Comparison of ENCODE assay signal across 11 mouse cellular contexts in the genomic region with DNA sequence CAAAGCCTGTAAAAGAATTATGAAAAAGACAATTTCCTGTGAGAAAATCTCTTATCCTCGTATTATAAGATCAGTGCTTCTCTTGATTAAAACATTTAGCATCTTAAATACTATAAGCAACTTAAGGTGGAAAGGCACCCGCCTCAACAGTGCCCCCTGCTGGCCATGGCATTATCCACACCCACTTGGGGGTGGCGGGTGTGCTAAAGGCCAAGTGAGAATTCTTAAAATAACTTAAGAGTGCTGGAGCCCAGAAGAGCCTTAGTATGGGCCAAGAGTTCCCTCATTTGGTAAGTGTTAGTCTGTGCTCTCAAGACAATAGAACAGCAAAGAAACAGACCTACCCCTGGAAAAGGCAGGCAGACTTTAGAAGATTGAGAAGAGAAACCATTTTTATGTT. TPM values are rescaled to one million over a fixed set of nuclear protein-coding genes. Genes with fewer than 3 reads are reported as not detected.
DNase-seq lines count a peak whose midpoint lies in the region; ATAC-seq and TF ChIP-seq lines count a peak whose summit lies in the region.
"Had no signal": no experiment of that assay in that cellular context is flagged by ENCODE, and none has a peak within 500 bp of the region (broad histone marks: within the 10 kb centered on the region; RNA-seq: fewer than 3 reads in every experiment).

No protein-coding gene starts in this region.

- no peak overlapping the region for H3K27ac ChIP-seq in kidney, embryonic 16.5 days (ENCODE audit: low read length)
- no peak overlapping the region for H3K27ac ChIP-seq in MEL (ENCODE audit: control insufficient read depth, low read depth, low read length)
- no peak overlapping the region for H3K27ac ChIP-seq in olfactory bulb, adult 2 months (ENCODE audit: insufficient read depth, low read depth, low read length)
- H3K27ac ChIP-seq in midbrain, embryonic 16.5 days (ENCODE audit: low read length): no peak overlapping the region

- TF ChIP-seq POLR2A in MEL (IDR thresholded peaks at IDR 0.05; ENCODE audit: control insufficient read depth in 1 of 2, insufficient read depth in 1 of 2, low read depth in 1 of 2, low read length in 2 of 2, poor library complexity in 1 of 2): no peak
- TF ChIP-seq POLR2A in olfactory bulb, adult 2 months (IDR thresholded peaks at IDR 0.05; ENCODE audit: insufficient read depth, low read depth, low read length): no peak

- no peaks in the 10 kb centered on the region for H3K79me2 ChIP-seq in MEL (ENCODE audit: control insufficient read depth, insufficient read depth, low read length, poor library complexity)

- no peaks in the 10 kb centered on the region for H3K36me3 ChIP-seq in kidney, embryonic 16.5 days (ENCODE audit: insufficient read depth, low read length)
- H3K36me3 ChIP-seq in MEL (ENCODE audit: control insufficient read depth in 1 of 2, insufficient read depth in 2 of 2, low read length in 2 of 2): no peaks in the 10 kb centered on the region
- H3K36me3 ChIP-seq in midbrain, embryonic 16.5 days (ENCODE audit: control insufficient read depth, insufficient read depth, low read length): no peaks in the 10 kb centered on the region

- TF ChIP-seq CTCF in MEL (IDR thresholded peaks at IDR 0.05 in 2 of 3, conservative IDR thresholded peaks at IDR 0.05 in 1 of 3; ENCODE audit: control insufficient read depth in 1 of 3, insufficient read depth in 1 of 3, low read depth in 2 of 3, low read length in 3 of 3, poor library complexity in 1 of 3, severe bottlenecking in 1 of 3): peak; percentile 80 to 89 (median 84)
- TF ChIP-seq CTCF in olfactory bulb, adult 2 months (IDR thresholded peaks at IDR 0.05; ENCODE audit: insufficient read depth, low read depth, low read length): peak; percentile 55; the same call in 1 of the 2 replicates

- H3K4me2 ChIP-seq in kidney, embryonic 16.5 days (replicated peaks; ENCODE audit: low read depth, low read length): no peak overlapping the region
- H3K4me2 ChIP-seq in midbrain, embryonic 16.5 days (ENCODE audit: low read length): no peak overlapping the region

- TF ChIP-seq RAD21 in MEL (IDR thresholded peaks at IDR 0.05; ENCODE audit: low read depth, low read length): no peak

- peak; percentile 57 for DNase-seq in kidney, postnatal 10 days
- DNase-seq in MEL (ENCODE audit: low read depth, low spot score): peak; percentile 70
- peak; percentile 40 for DNase-seq in c-Kit-positive CD71-positive TER-119-positive erythroid progenitor cells, embryonic 14.5 days (ENCODE audit: low spot score)
- no peak for DNase-seq in cerebellum, adult 8-10 months

- peaks cover 30% of the 10 kb centered on the region for H3K4me1 ChIP-seq in kidney, embryonic 16.5 days (ENCODE audit: insufficient read depth, low read length)
- no peaks in the 10 kb centered on the region for H3K4me1 ChIP-seq in MEL (ENCODE audit: control insufficient read depth in 1 of 2, insufficient read depth in 2 of 2, low read length in 2 of 2)
- H3K4me1 ChIP-seq in olfactory bulb, adult 2 months (ENCODE audit: control insufficient read depth, insufficient read depth, low read length): peaks cover 16% of the 10 kb centered on the region
- H3K4me1 ChIP-seq in midbrain, embryonic 16.5 days (ENCODE audit: control insufficient read depth, insufficient read depth, low read length): no peaks in the 10 kb centered on the region; the same call in 1 of the 2 replicates

- no peak overlapping the region for H3K4me3 ChIP-seq in kidney, embryonic 16.5 days (ENCODE audit: low read length)
- H3K4me3 ChIP-seq in MEL (ENCODE audit: control insufficient read depth in 1 of 2, insufficient read depth in 1 of 2, low read depth in 2 of 2, low read length in 2 of 2): no peak overlapping the region
- H3K4me3 ChIP-seq in olfactory bulb, adult 2 months (ENCODE audit: insufficient read depth, low read depth, low read length): no peak overlapping the region
- no peak overlapping the region for H3K4me3 ChIP-seq in midbrain, embryonic 16.5 days (ENCODE audit: low read depth, low read length)

- H3K9me3 ChIP-seq in kidney, embryonic 16.5 days (ENCODE audit: low read length): no peaks in the 10 kb centered on the region
- H3K9me3 ChIP-seq in MEL (replicated peaks; ENCODE audit: insufficient read depth, low read length): no peaks in the 10 kb centered on the region
- H3K9me3 ChIP-seq in midbrain, embryonic 16.5 days (replicated peaks; ENCODE audit: control insufficient read depth, low read length, poor library complexity, severe bottlenecking): no peaks in the 10 kb centered on the region

- WGBS in kidney, embryonic 16.5 days: 56% methylated on average over 3 of the region's 3 CpGs
- 48% methylated on average over 3 of the region's 3 CpGs for whole genome bisulfite sequencing in olfactory bulb, adult 2 months
- WGBS in midbrain, embryonic 16.5 days: 27% methylated on average over 3 of the region's 3 CpGs

- no peak for ATAC-seq in kidney, embryonic 16.5 days (ENCODE audit: low FRiP score, low TSS enrichment)
- no peak for ATAC-seq in midbrain, embryonic 16.5 days
- ATAC-seq in cerebellum, adult (ENCODE audit: insufficient number of reproducible peaks, low FRiP score, low TSS enrichment): no peak

- no peak overlapping the region for H3K9ac ChIP-seq in kidney, embryonic 16.5 days (replicated peaks; ENCODE audit: low read length)
- H3K9ac ChIP-seq in MEL (ENCODE audit: control insufficient read depth, low read depth, low read length, poor library complexity, severe bottlenecking): no peak overlapping the region
- H3K9ac ChIP-seq in midbrain, embryonic 16.5 days (ENCODE audit: low read depth, low read length): no peak overlapping the region

- peaks cover 9% of the 10 kb centered on the region; the same call in 1 of the 2 replicates for H3K27me3 ChIP-seq in kidney, embryonic 16.5 days (ENCODE audit: insufficient read depth, low read length)
- no peaks in the 10 kb centered on the region for H3K27me3 ChIP-seq in MEL (ENCODE audit: control insufficient read depth in 1 of 2, insufficient read depth in 2 of 2, low read length in 2 of 2)
- H3K27me3 ChIP-seq in midbrain, embryonic 16.5 days (ENCODE audit: control insufficient read depth, insufficient read depth, low read depth, low read length): peaks cover 2% of the 10 kb centered on the region; the same call in 1 of the 2 replicates

- no peak for TF ChIP-seq EP300 in MEL (IDR thresholded peaks at IDR 0.05; ENCODE audit: low read depth in 1 of 2, low read length in 2 of 2)

TF ChIP-seq in MEL, 35 proteins besides CTCF, POLR2A, EP300 and RAD21:
- TF ChIP-seq MYB (IDR thresholded peaks at IDR 0.05; ENCODE audit: low read depth, low read length) (no peak), MAFK (IDR thresholded peaks at IDR 0.05; ENCODE audit: borderline replicate concordance, low read depth, low read length) (no peak), MAX (IDR thresholded peaks at IDR 0.05; ENCODE audit: low read length) (no peak), ZC3H11A (IDR thresholded peaks at IDR 0.05; ENCODE audit: low read depth, low read length) (no peak), HCFC1 (IDR thresholded peaks at IDR 0.05; ENCODE audit: low read depth, low read length) (no peak), USF1 (IDR thresholded peaks at IDR 0.05; ENCODE audit: low read depth, low read length) (no peak)

RNA-seq across cellular contexts. Expression of a gene that starts 4.6 kb away (rescaled TPM):
- polyA plus RNA-seq in kidney, embryonic 16.5 days (2015; fragmentation: Nextera tagmentation; extraction: Ambion mirVana): 0.76 and 0.80 TPM in 2 replicates
- total RNA-seq in MEL (2012; rRNA removed): not detected in 2 replicates
- polyA plus RNA-seq in MEL (2012; ENCODE audit: insufficient read depth in 1 of 2, insufficient read length in 2 of 2, low read depth in 1 of 2, low replicate concordance in 2 of 2, missing spikeins in 1 of 2): not detected
- not detected in 2 replicates for polyA plus RNA-seq in olfactory bulb, adult 2 months (2012; ENCODE audit: insufficient read depth, insufficient read length, low replicate concordance, missing spikeins)
- polyA plus RNA-seq in midbrain, embryonic 16.5 days (2015; fragmentation: Nextera tagmentation; extraction: Ambion mirVana): 0.10 TPM in 1 of 2 replicates, not detected in the other
- total RNA-seq: layer of hippocampus, postnatal 25 days had no signal
- polyA plus RNA-seq: embryonic facial prominence, embryonic 14.5 days; neural tube, embryonic 14.5 days had no signal

RNA-seq across cellular contexts. Expression of a gene that starts 12.7 kb away (rescaled TPM):
- polyA plus RNA-seq in kidney, embryonic 16.5 days (2015; fragmentation: Nextera tagmentation; extraction: Ambion mirVana): not detected in 2 replicates
- not detected in 2 replicates for total RNA-seq in MEL (2012; rRNA removed)
- polyA plus RNA-seq in MEL (2012; ENCODE audit: insufficient read depth in 1 of 2, insufficient read length in 2 of 2, low read depth in 1 of 2, low replicate concordance in 2 of 2, missing spikeins in 1 of 2): not detected
- polyA plus RNA-seq in olfactory bulb, adult 2 months (2012; ENCODE audit: insufficient read depth, insufficient read length, low replicate concordance, missing spikeins): not detected in 2 replicates
- polyA plus RNA-seq in midbrain, embryonic 16.5 days (2015; fragmentation: Nextera tagmentation; extraction: Ambion mirVana): not detected in 2 replicates
- total RNA-seq: layer of hippocampus, postnatal 25 days had no signal
- polyA plus RNA-seq: embryonic facial prominence, embryonic 14.5 days; neural tube, embryonic 14.5 days had no signal

RNA-seq across cellular contexts. Expression of a gene that starts 15.4 kb away (rescaled TPM):
- 39.6 and 39.7 TPM in 2 replicates for polyA plus RNA-seq in kidney, embryonic 16.5 days (2015; fragmentation: Nextera tagmentation; extraction: Ambion mirVana)
- 18.4 and 18.7 TPM in 2 replicates for total RNA-seq in MEL (2012; rRNA removed)
- 10 to 100 TPM; 29.8 to 35.5 TPM for polyA plus RNA-seq in MEL (2012; ENCODE audit: insufficient read depth in 1 of 2, insufficient read length in 2 of 2, low read depth in 1 of 2, low replicate concordance in 2 of 2, missing spikeins in 1 of 2)
- polyA plus RNA-seq in olfactory bulb, adult 2 months (2012; ENCODE audit: insufficient read depth, insufficient read length, low replicate concordance, missing spikeins): not detected in 2 replicates
- polyA plus RNA-seq in midbrain, embryonic 16.5 days (2015; fragmentation: Nextera tagmentation; extraction: Ambion mirVana): 25.6 and 29.7 TPM in 2 replicates

RNA-seq across cellular contexts. Expression of a gene that starts 56.9 kb away (rescaled TPM):
- 7.2 and 9.0 TPM in 2 replicates for polyA plus RNA-seq in kidney, embryonic 16.5 days (2015; fragmentation: Nextera tagmentation; extraction: Ambion mirVana)
- 4.6 and 5.5 TPM in 2 replicates for total RNA-seq in MEL (2012; rRNA removed)
- 1 to 10 TPM in 1 of 2 experiments, not detected in 1; 7.1 TPM for polyA plus RNA-seq in MEL (2012; ENCODE audit: insufficient read depth in 1 of 2, insufficient read length in 2 of 2, low read depth in 1 of 2, low replicate concordance in 2 of 2, missing spikeins in 1 of 2)
- polyA plus RNA-seq in olfactory bulb, adult 2 months (2012; ENCODE audit: insufficient read depth, insufficient read length, low replicate concordance, missing spikeins): not detected in 2 replicates
- 57.4 and 64.6 TPM in 2 replicates for polyA plus RNA-seq in midbrain, embryonic 16.5 days (2015; fragmentation: Nextera tagmentation; extraction: Ambion mirVana)
